Mouse (Mus musculus) cortical plate, adult 2 months (tissue): Measurements from ENCODE around the gene Rasip1.

Experiments used
- CTCF ChIP-seq: fragments of 200-500 bp; IDR thresholded peaks from 2 replicates; pipeline ENCODE4 v1.5.1; 2011; ENCODE audit warnings: mild to moderate bottlenecking, control low read depth, low read length; ENCODE audit not compliant: insufficient read depth; ENCODE audit errors: extremely low read depth
- POLR2A ChIP-seq: fragments of 200-500 bp; IDR thresholded peaks from 2 replicates; pipeline ENCODE4 v1.6.1; 2011; ENCODE audit warnings: mild to moderate bottlenecking, low read length, control low read depth; ENCODE audit not compliant: insufficient read depth; ENCODE audit errors: extremely low read depth

GRCm38 (mm10) chr7:45660746-45661478 is 33.6 kb downstream of the Rasip1 start:
- TF ChIP-seq CTCF (no peak), POLR2A (no peak)
